Mouse (Mus musculus): ENCODE data around the gene Amacr. TPM values are rescaled to one million over a fixed set of nuclear protein-coding genes. Genes with fewer than 3 reads are reported as not detected.

The Amacr gene
- polyA plus RNA-seq, 1 experiment, result 14.4 TPM

Other genes with a start within 250 kb of the Amacr start
- gene C1qtnf3, start 29.4 kb upstream of the Amacr start, polyA plus RNA-seq (2012; rRNA removed), result 36.5 and 42.8 TPM in 2 replicates
- gene Slc45a2, start 19.0 kb downstream of the Amacr start, polyA plus RNA-seq (2012; rRNA removed), result 0.01 and 0.04 TPM in 2 replicates
- gene Rxfp3, start 56.2 kb downstream of the Amacr start, polyA plus RNA-seq (2012; rRNA removed), result 0.03 and 0.10 TPM in 2 replicates
- 2.9 and 3.5 TPM in 2 replicates for gene Adamts12, start 83.0 kb downstream of the Amacr start, polyA plus RNA-seq (2012; rRNA removed)